Mouse (Mus musculus): ENCODE results near the gene Klk5. TPM values are rescaled to one million over a fixed set of nuclear protein-coding genes. Genes with fewer than 3 reads are reported as not detected.
A peak's percentile ranks its signal among the peaks of the same experiment; 100 is the strongest.

Klk5 gene
- total RNA-seq (2021), result not detected

GRCm38 (mm10) chr7:43841701-43842100 is at the start of gene Klk5:
Gene Klk5, plus strand, starts transcription at chr7:43841971.
- no peak for DNase-seq (ENCODE audit: low spot score in 2 of 2)
- intact Hi-C loops (cut with DNase I), result no loop called here

DNA sequence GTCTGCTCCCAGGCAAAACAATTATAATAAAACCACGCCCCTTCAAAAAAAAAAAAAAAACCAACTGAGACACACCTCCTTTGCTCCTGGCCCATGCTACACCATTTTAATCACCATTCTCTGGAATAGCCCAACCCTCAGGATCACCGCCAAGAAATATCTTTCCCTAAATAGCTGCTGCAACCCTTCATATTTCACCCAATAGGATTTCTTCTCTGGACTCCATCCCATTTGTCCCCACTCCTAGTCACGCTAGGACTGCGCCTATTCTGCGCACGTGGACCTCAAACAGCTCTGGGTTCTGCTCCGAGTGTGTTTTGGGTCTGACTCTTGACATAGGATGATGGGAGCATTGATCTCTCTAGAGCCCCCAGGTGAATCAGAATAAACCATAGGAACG is 45.4 kb upstream of the Klk5 start:
- no peak for DNase-seq (ENCODE audit: low spot score in 2 of 2)
- intact Hi-C loops (cut with DNase I), result no loop called here

GRCm38 (mm10) chr7:43797333-43797769 is 44.4 kb upstream of the Klk5 start, which contains the start of gene Klk8:
Gene Klk8, plus strand, starts transcription at chr7:43797577.
- DNase-seq (ENCODE audit: low spot score in 2 of 2), result no peak
- intact Hi-C loops (cut with DNase I), result no loop called here

- intact Hi-C loops (cut with DNase I), result no loop called here
- no peak for DNase-seq (ENCODE audit: low spot score in 2 of 2)
These were observed 43.8 kb upstream of the Klk5 start for GRCm38 (mm10) chr7:43797844-43798462.

- intact Hi-C loops (cut with DNase I), result no loop called here
- DNase-seq (ENCODE audit: low spot score in 2 of 2), result no peak
These were observed 41.9 kb upstream of the Klk5 start for GRCm38 (mm10) chr7:43799876-43800275.

- DNase-seq (ENCODE audit: low spot score in 2 of 2), result no peak
- intact Hi-C loops (cut with DNase I), result no loop called here
These were observed 30.8 kb upstream of the Klk5 start, which contains the start of gene Klk7 for GRCm38 (mm10) chr7:43810994-43811393. Gene Klk7, plus strand, starts transcription at chr7:43811294.

DNA sequence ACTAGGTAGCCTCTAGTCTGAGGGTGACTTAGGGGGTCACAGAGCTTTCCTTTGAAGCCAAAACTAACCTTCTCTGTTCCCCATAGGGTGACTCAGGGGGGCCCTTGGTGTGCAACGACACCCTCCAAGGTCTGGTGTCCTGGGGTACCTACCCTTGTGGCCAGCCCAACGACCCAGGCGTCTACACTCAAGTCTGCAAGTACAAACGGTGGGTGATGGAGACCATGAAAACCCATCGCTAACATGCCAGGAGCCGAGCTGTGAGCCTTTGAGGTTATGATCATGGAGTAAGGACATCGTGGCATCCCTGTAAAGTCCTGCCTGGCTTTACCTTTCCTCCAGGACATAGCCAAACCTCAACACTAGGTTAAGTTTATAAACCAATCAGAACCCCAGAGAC is 26.6 kb upstream of the Klk5 start:
- DNase-seq (ENCODE audit: low spot score in 2 of 2), result no peak
- intact Hi-C loops (cut with DNase I), result no loop called here

- no peak for DNase-seq (ENCODE audit: low spot score in 2 of 2)
- intact Hi-C loops (cut with DNase I), result no loop called here
These were observed 25.0 kb upstream of the Klk5 start for GRCm38 (mm10) chr7:43816746-43817145.

GRCm38 (mm10) chr7:43821581-43821980 is 20.2 kb upstream of the Klk5 start:
- intact Hi-C loops (cut with DNase I), result no loop called here

GRCm38 (mm10) chr7:43824199-43824598 is 17.6 kb upstream of the Klk5 start, which contains the start of gene Klk6:
Gene Klk6, plus strand, starts transcription at chr7:43824499.
- no peak for DNase-seq (ENCODE audit: low spot score in 2 of 2)
- intact Hi-C loops (cut with DNase I), result no loop called here

More at GRCm38 (mm10) chr7:43821581-43821980, 20.2 kb upstream of the Klk5 start:
- DNase-seq (ENCODE audit: low spot score in 2 of 2), result no peak

GRCm38 (mm10) chr7:43826056-43826455 is 15.7 kb upstream of the Klk5 start:
- intact Hi-C loops (cut with DNase I), result no loop called here
- no peak for DNase-seq (ENCODE audit: low spot score in 2 of 2)

- no peak for DNase-seq (ENCODE audit: low spot score in 2 of 2)
- intact Hi-C loops (cut with DNase I), result no loop called here
These were observed 14.1 kb upstream of the Klk5 start for GRCm38 (mm10) chr7:43827706-43828105.

- no peak for DNase-seq (ENCODE audit: low spot score in 2 of 2)
- intact Hi-C loops (cut with DNase I), result no loop called here
These were observed 12.8 kb upstream of the Klk5 start for GRCm38 (mm10) chr7:43829006-43829405.

DNA sequence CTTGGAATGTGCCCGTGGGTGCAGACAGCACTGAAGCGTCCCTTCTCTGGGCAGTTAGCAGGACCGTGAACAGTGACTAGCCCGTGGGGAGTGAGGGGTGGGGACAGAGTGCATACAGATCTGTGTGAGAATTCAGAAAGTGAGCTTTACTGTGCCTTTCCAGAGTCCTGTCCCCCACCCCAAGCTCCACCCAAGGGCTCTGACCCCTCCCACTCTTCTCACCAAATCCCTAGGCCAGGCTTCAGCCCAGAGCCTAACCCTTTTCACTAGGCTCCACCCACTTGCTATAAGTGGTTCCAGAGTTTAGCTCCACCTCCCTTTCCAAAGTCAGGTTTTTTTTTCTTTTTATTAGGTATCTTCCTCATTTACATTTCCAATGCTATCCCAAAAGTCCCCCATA is 2.0 kb downstream of the Klk5 start:
- intact Hi-C loops (cut with DNase I), result no loop called here
- no peak for DNase-seq (ENCODE audit: low spot score in 2 of 2)

- intact Hi-C loops (cut with DNase I), result no loop called here
- DNase-seq (ENCODE audit: low spot score in 2 of 2), result no peak
These were observed 9.8 kb downstream of the Klk5 start for GRCm38 (mm10) chr7:43851616-43852015.

DNA sequence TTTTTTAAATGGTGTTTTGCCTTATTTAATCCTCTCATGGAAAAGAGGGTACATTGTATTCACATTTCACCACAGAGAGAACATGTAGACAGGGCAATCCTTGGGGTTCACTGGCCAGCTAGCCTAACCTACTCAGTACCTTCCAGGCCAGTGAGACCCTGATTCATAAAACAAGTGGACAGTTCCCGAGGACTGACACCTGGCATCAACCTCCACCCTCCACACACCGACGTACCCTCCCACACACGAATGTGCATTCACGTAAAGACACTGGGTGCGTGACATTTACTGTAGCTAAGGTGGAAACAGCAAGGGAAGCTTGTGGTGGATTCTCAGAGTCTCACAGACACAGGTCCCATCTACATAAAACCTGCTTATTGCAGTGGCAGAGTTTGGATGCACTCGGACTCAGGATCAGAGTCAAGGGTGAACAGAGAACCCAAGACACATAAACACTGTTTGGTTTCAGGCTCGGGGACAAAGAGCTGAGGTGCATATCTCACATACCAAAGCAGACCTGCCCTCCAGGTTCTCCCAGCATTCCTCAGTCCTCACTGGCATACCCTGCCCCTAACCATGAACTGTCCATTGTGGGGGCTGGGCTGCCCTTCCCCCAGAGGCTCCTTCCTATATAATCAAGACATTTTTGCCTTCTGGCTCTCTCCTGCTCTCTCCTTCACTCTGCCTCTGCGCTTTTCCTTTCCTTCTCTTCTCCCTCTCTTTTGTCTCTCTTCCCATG is 13.0 kb downstream of the Klk5 start:
- no peak for DNase-seq (ENCODE audit: low spot score in 2 of 2)
- intact Hi-C loops (cut with DNase I), result no loop called here

DNA sequence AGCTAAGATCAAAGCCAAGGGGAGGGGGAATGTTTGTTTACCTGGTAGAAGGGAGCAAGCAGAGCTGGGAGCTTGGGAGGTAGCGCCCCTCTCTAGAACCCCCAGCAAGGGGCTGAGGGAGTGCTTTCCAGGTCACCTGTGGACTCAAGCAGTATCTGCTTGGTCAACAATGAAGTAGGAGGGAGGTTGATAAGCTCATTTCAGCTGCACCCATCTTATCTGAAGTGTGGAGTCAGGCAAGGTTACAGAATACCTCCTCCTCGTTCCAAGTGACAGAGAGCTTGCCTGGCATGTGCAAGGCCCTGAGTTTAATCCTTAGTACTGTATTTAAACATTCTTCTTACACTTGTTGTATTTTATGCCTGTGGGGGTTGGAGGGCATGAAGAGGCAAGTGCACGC is 13.9 kb downstream of the Klk5 start:
- intact Hi-C loops (cut with DNase I), result no loop called here
- no peak for DNase-seq (ENCODE audit: low spot score in 2 of 2)

DNA sequence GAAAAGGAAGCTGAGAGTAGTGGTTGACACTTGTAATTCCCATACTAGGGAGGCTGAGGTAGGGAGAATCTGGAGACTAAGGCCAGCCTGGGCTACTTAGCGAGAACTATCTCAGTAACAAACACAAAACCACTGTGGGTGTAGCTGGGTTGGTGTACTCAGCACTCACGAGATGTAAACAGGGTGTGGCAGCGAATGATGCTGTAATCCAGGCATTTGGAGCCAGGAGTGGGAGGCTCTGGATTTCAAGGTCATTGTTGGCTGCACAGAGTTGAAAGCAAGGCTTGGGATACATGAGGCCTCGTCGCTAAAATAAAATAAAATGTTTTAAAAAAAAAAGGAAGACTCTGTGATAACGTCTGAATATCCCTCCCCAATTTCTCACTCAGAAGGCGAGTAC is 14.5 kb downstream of the Klk5 start:
- DNase-seq (ENCODE audit: low spot score in 2 of 2), result no peak
- intact Hi-C loops (cut with DNase I), result no loop called here

- intact Hi-C loops (cut with DNase I), result no loop called here
- no peak for DNase-seq (ENCODE audit: low spot score in 2 of 2)
These were observed 15.7 kb downstream of the Klk5 start for GRCm38 (mm10) chr7:43857501-43857900.

GRCm38 (mm10) chr7:43860411-43860810 is 18.6 kb downstream of the Klk5 start:
- intact Hi-C loops (cut with DNase I), result no loop called here
- no peak for DNase-seq (ENCODE audit: low spot score in 2 of 2)

GRCm38 (mm10) chr7:43873237-43873636 is 31.5 kb downstream of the Klk5 start:
- DNase-seq (ENCODE audit: low spot score in 2 of 2), result peak; percentile 57 to 59
- intact Hi-C loops (cut with DNase I), result loop anchor here (10.0 kb wide), 1 partner anchor 88 kb away; the partner anchor contains the start of gene Klk10

All from left cerebral cortex, postnatal 36 days (tissue).